8 mouse cellular contexts compared by ENCODE assay signal in genomic region chr12:108994436-108995031, GRCm38 (mm10).
DNase-seq lines count a peak whose midpoint lies in the region; ATAC-seq lines count a peak whose summit lies in the region.

No protein-coding gene starts in this region.

- H3K27ac ChIP-seq in forebrain, embryonic 11.5 days (ENCODE audit: low read depth, low read length), result no peak overlapping the region
- no peak overlapping the region for H3K27ac ChIP-seq in lung, embryonic 16.5 days (ENCODE audit: low read length)

- no peak overlapping the region for H3K4me3 ChIP-seq in forebrain, embryonic 11.5 days (ENCODE audit: low read depth, low read length)
- no peak overlapping the region for H3K4me3 ChIP-seq in lung, embryonic 16.5 days (ENCODE audit: low read length)

- no peak for ATAC-seq in forebrain, embryonic 11.5 days (replicated peaks; ENCODE audit: low FRiP score)
- ATAC-seq in lung, embryonic 16.5 days (ENCODE audit: low read depth), result peak; percentile 77

- DNase-seq in 3T3-L1 (ENCODE audit: low read depth, low spot score), result peak; percentile 82
- DNase-seq in adrenal gland, adult (ENCODE audit: inconsistent age in 2 of 2, low spot score in 1 of 2), result peak; percentile 74 to 90
- DNase-seq in forebrain, embryonic 11.5 days (ENCODE audit: low spot score), result peak; percentile 89
- peak; percentile 87 to 90 for DNase-seq in heart, postnatal 10 days
- peak; percentile 87 for DNase-seq in kidney, postnatal 14 days
- peak; percentile 81 for DNase-seq in retina, embryonic 14.5 days (ENCODE audit: low spot score)
- DNase-seq in urinary bladder, adult 2 months (ENCODE audit: low spot score), result peak; percentile 50

- H3K36me3 ChIP-seq in forebrain, embryonic 11.5 days (ENCODE audit: control insufficient read depth, insufficient read depth, low read length), result no peaks in the 10 kb centered on the region
- no peaks in the 10 kb centered on the region for H3K36me3 ChIP-seq in lung, embryonic 16.5 days (ENCODE audit: control insufficient read depth, insufficient read depth, low read length)

- no peaks in the 10 kb centered on the region for H3K4me1 ChIP-seq in forebrain, embryonic 11.5 days (replicated peaks; ENCODE audit: control insufficient read depth, insufficient read depth, low read length)
- no peaks in the 10 kb centered on the region for H3K4me1 ChIP-seq in lung, embryonic 16.5 days (replicated peaks; ENCODE audit: control insufficient read depth, insufficient read depth, low read length)

- H3K9ac ChIP-seq in forebrain, embryonic 11.5 days (ENCODE audit: low read length), result no peak overlapping the region
- H3K9ac ChIP-seq in lung, embryonic 16.5 days (ENCODE audit: low read length), result no peak overlapping the region

- H3K27me3 ChIP-seq in forebrain, embryonic 11.5 days (ENCODE audit: control insufficient read depth, insufficient read depth, low read length), result no peaks in the 10 kb centered on the region
- no peaks in the 10 kb centered on the region; the same call in 1 of the 2 replicates for H3K27me3 ChIP-seq in lung, embryonic 16.5 days (ENCODE audit: control insufficient read depth, insufficient read depth, low read depth, low read length)

- H3K4me2 ChIP-seq in forebrain, embryonic 11.5 days (ENCODE audit: low read depth, low read length, severe bottlenecking), result no peak overlapping the region
- H3K4me2 ChIP-seq in lung, embryonic 16.5 days (ENCODE audit: low read depth, low read length), result peak overlapping the region; percentile 45

- H3K9me3 ChIP-seq in forebrain, embryonic 11.5 days (ENCODE audit: control insufficient read depth, low read length), result no peaks in the 10 kb centered on the region
- H3K9me3 ChIP-seq in lung, embryonic 16.5 days (ENCODE audit: control insufficient read depth, low read length), result no peaks in the 10 kb centered on the region

- intact Hi-C loops in heart, postnatal 10 days (cut with DNase I), result no loop called here

- WGBS in forebrain, embryonic 11.5 days, result 18% methylated on average over 19 of the region's 19 CpGs
- WGBS in lung, embryonic 16.5 days, result 3% methylated on average over 19 of the region's 19 CpGs
